8 mouse cellular contexts compared by ENCODE assay signal in genomic region chr5:98410060-98410459, GRCm38 (mm10).
DNase-seq lines count a peak whose midpoint lies in the region; ATAC-seq and TF ChIP-seq lines count a peak whose summit lies in the region.

No protein-coding gene starts in this region.

- no peaks in the 10 kb centered on the region for H3K27me3 ChIP-seq in midbrain, postnatal 0 days (ENCODE audit: insufficient read depth, low read length)
- H3K27me3 ChIP-seq in midbrain, embryonic 16.5 days (ENCODE audit: control insufficient read depth, insufficient read depth, low read depth, low read length) = no peaks in the 10 kb centered on the region

- H3K9me3 ChIP-seq in midbrain, postnatal 0 days (ENCODE audit: low read length) = no peaks in the 10 kb centered on the region
- no peaks in the 10 kb centered on the region for H3K9me3 ChIP-seq in midbrain, embryonic 16.5 days (replicated peaks; ENCODE audit: control insufficient read depth, low read length, poor library complexity, severe bottlenecking)

- peak; percentile 52 for TF ChIP-seq CTCF in gastrocnemius, adult 2 months (IDR thresholded peaks at IDR 0.05)
- peak; percentile 29 for TF ChIP-seq CTCF in midbrain, postnatal 0 days (IDR thresholded peaks at IDR 0.05)

- no peak overlapping the region for H3K27ac ChIP-seq in gastrocnemius, adult 2 months
- H3K27ac ChIP-seq in midbrain, postnatal 0 days (ENCODE audit: low read depth, low read length) = no peak overlapping the region
- H3K27ac ChIP-seq in midbrain, embryonic 16.5 days (ENCODE audit: low read length) = no peak overlapping the region

- 76% methylated on average over 2 of the region's 2 CpGs for WGBS in midbrain, postnatal 0 days
- WGBS in midbrain, embryonic 16.5 days = 82% methylated on average over 2 of the region's 2 CpGs

- H3K36me3 ChIP-seq in midbrain, postnatal 0 days (ENCODE audit: insufficient read depth, low read length) = no peaks in the 10 kb centered on the region
- H3K36me3 ChIP-seq in midbrain, embryonic 16.5 days (ENCODE audit: control insufficient read depth, insufficient read depth, low read length) = no peaks in the 10 kb centered on the region

- H3K4me1 ChIP-seq in midbrain, postnatal 0 days (ENCODE audit: insufficient read depth, low read length) = no peaks in the 10 kb centered on the region
- H3K4me1 ChIP-seq in midbrain, embryonic 16.5 days (ENCODE audit: control insufficient read depth, insufficient read depth, low read length) = no peaks in the 10 kb centered on the region

- intact Hi-C loops in gastrocnemius, adult 2 months (cut with DNase I) = no loop called here
- intact Hi-C loops in gastrocnemius, postnatal 36 days (cut with DNase I) = no loop called here

- DNase-seq in gastrocnemius, adult 2 months = no peak
- DNase-seq in gastrocnemius, adult 18-20 months (ENCODE audit: low spot score) = no peak
- DNase-seq in midbrain, postnatal 0 days (ENCODE audit: low spot score) = no peak
- peak; percentile 22 for DNase-seq in adrenal gland, postnatal 14 days
- DNase-seq in mesoderm, embryonic 11.5 days (ENCODE audit: low read depth, low spot score) = peak; percentile 28
- DNase-seq in right cerebral cortex, postnatal 10 days (ENCODE audit: low spot score in 2 of 2) = no peak
- no peak for DNase-seq in gastrocnemius, postnatal 36 days

- H3K4me3 ChIP-seq in gastrocnemius, adult 2 months = no peak overlapping the region
- no peak overlapping the region for H3K4me3 ChIP-seq in midbrain, postnatal 0 days (ENCODE audit: low read depth, low read length)
- no peak overlapping the region for H3K4me3 ChIP-seq in midbrain, embryonic 16.5 days (ENCODE audit: low read depth, low read length)

- no peak overlapping the region for H3K4me2 ChIP-seq in midbrain, postnatal 0 days (ENCODE audit: low read depth, low read length, poor library complexity, severe bottlenecking)
- no peak overlapping the region for H3K4me2 ChIP-seq in midbrain, embryonic 16.5 days (ENCODE audit: low read length)

- no peak for ATAC-seq in midbrain, postnatal 0 days (ENCODE audit: low FRiP score)
- ATAC-seq in midbrain, embryonic 16.5 days = no peak

- no peak overlapping the region for H3K9ac ChIP-seq in midbrain, postnatal 0 days (replicated peaks; ENCODE audit: low read length, poor library complexity, severe bottlenecking)
- no peak overlapping the region for H3K9ac ChIP-seq in midbrain, embryonic 16.5 days (ENCODE audit: low read depth, low read length)

Comparison
In these comparisons a context has a peak if more than half of its experiments do, and no peak if none do; other contexts are left out.
1. DNase-seq: peak in adrenal gland, postnatal 14 days (single experiment) and mesoderm, embryonic 11.5 days (single experiment); none in gastrocnemius, adult 2 months (single experiment), gastrocnemius, adult 18-20 months (single experiment), midbrain, postnatal 0 days (single experiment), right cerebral cortex, postnatal 10 days (0 of 2) and gastrocnemius, postnatal 36 days (0 of 2).